Mouse (Mus musculus): ENCODE results near the gene Try4.
"Not testable (repeated sequence)": the region's sequence is repeated elsewhere in the genome, so short reads cannot be mapped to it uniquely, and the experiment has no call there.

Try4 gene

GRCm38 (mm10) chr6:41301969-41302368 lies at the start of gene Try4:
Try4 (plus strand) TSS chr6:41302269.
- no peak for DNase-seq (ENCODE audit: extremely low spot score)

GRCm38 (mm10) chr6:41253314-41253713 lies 48.8 kb upstream of the Try4 start:
- not testable (repeated sequence) for DNase-seq (ENCODE audit: extremely low spot score)

- no peak for DNase-seq (ENCODE audit: extremely low spot score)
Observed at GRCm38 (mm10) chr6:41256424-41256823, 45.6 kb upstream of the Try4 start.

GRCm38 (mm10) chr6:41257432-41257831 lies 44.6 kb upstream of the Try4 start:
- DNase-seq (ENCODE audit: extremely low spot score) = no peak

- no peak for DNase-seq (ENCODE audit: extremely low spot score)
Observed at GRCm38 (mm10) chr6:41262796-41263195, 39.3 kb upstream of the Try4 start.

- no peak for DNase-seq (ENCODE audit: extremely low spot score)
Observed at GRCm38 (mm10) chr6:41266140-41266539, 35.9 kb upstream of the Try4 start.

- no peak for DNase-seq (ENCODE audit: extremely low spot score)
Observed at GRCm38 (mm10) chr6:41298255-41298654, 3.8 kb upstream of the Try4 start.

GRCm38 (mm10) chr6:41316741-41317140 lies 14.7 kb downstream of the Try4 start, which contains the start of gene Try5:
Try5 (minus strand) TSS chr6:41316841.
- DNase-seq (ENCODE audit: extremely low spot score) = not testable (repeated sequence)

GRCm38 (mm10) chr6:41353932-41354331 lies 51.9 kb downstream of the Try4 start, which contains the start of gene Try10:
Try10 (plus strand) TSS chr6:41354105.
- no peak for DNase-seq (ENCODE audit: extremely low spot score)

Data from embryo, embryonic 9.5 days (tissue).